Mouse (Mus musculus) heart, adult 2 months (tissue): ENCODE results near the gene Grwd1. TPM values are rescaled to one million over a fixed set of nuclear protein-coding genes. Genes with fewer than 3 reads are reported as not detected.

Source experiments
- DNase-seq, 2 experiments: peaks; one replicate each; pipeline ENCODE4 v3.0.0; 2021
- H3K27ac ChIP-seq: fragments of 200-600 bp; 2 replicates; pipeline ENCODE4 v1.8.1; 2022
- H3K27me3 ChIP-seq: fragments of 200-500 bp; 2 replicates; pipeline ENCODE4 v1.6.1; 2012; ENCODE audit warnings: mild to moderate bottlenecking, low read length, inconsistent platforms, mixed read lengths; ENCODE audit not compliant: control insufficient read depth, insufficient read depth
- H3K36me3 ChIP-seq: fragments of 200-500 bp; 2 replicates; pipeline ENCODE4 v1.6.1; 2012; ENCODE audit warnings: low read length, inconsistent platforms; ENCODE audit not compliant: control insufficient read depth, insufficient read depth
- H3K4me1 ChIP-seq: fragments of 200-500 bp; 2 replicates; pipeline ENCODE4 v1.6.1; 2011; ENCODE audit warnings: low read length; ENCODE audit not compliant: control insufficient read depth, insufficient read depth
- H3K4me3 ChIP-seq: fragments of 200-600 bp; 2 replicates; pipeline ENCODE4 v1.8.1; 2022
- H3K79me2 ChIP-seq: fragments of 200-500 bp; replicated peaks from 2 replicates; pipeline ENCODE4 v1.6.1; 2012; ENCODE audit warnings: mild to moderate bottlenecking, inconsistent platforms, low read length, moderate library complexity, mixed read lengths; ENCODE audit not compliant: control insufficient read depth, insufficient read depth
- H3K9ac ChIP-seq: fragments of 200-500 bp; 2 replicates; pipeline ENCODE4 v1.6.1; 2012; ENCODE audit warnings: low read depth, mild to moderate bottlenecking, control low read depth, inconsistent platforms, low read length, mixed read lengths
- CTCF ChIP-seq: fragments of 200-600 bp; IDR thresholded peaks from 2 replicates; pipeline ENCODE4 v1.8.1; 2022; ENCODE audit warnings: antibody characterized with exemption, mild to moderate bottlenecking, moderate library complexity
- EP300 ChIP-seq: fragments of 200-500 bp; IDR thresholded peaks from 2 replicates; pipeline ENCODE4 v1.6.1; 2011; ENCODE audit warnings: low read depth, low read length, control low read depth; ENCODE audit not compliant: insufficient read depth
- POLR2A ChIP-seq: fragments of 200-500 bp; IDR thresholded peaks from 2 replicates; pipeline ENCODE4 v1.6.1; 2011; ENCODE audit warnings: mild to moderate bottlenecking, low read depth, low read length, control low read depth; ENCODE audit not compliant: insufficient read depth
- WGBS: fragments of 180-500 bp; shearing (Covaris S2); methylation state at CpG from one replicate; pipeline ENCODE4 v1.1.7; 2018; 5-methylcytosine and 5-hydroxymethylcytosine counted together
- intact Hi-C: fragments of 180-260 bp; cut with DNase I; formaldehyde crosslinking; loops from one replicate; pipeline ENCODE4 v1.15.1; 2025
- polyA plus RNA-seq: library from polyadenylated mRNA; depleted of rRNA; stranded (reverse); fragments of >200 nt; gene quantifications from 2 replicates; pipeline ENCODE4 v1.2.3, GENCODE M21; 2012
- total RNA-seq, 2 experiments: library from RNA; stranded (reverse); gene quantifications; 2 replicates each; pipeline ENCODE4 v1.2.3; 2021

Gene Grwd1
- total and polyA plus RNA-seq, 3 experiments = 9.4 to 13.1 (median 11.8) TPM

GRCm38 (mm10) chr7:45815984-45816351 is 14.8 kb downstream of the Grwd1 start:
- Histone ChIP-seq H3K4me3 (no peak overlapping the region), H3K27ac (no peak overlapping the region), H3K9ac (no peak overlapping the region), H3K36me3 (peaks cover 4% of the 10 kb centered on the region), H3K4me1 (peaks cover 6% of the 10 kb centered on the region), H3K27me3 (no peaks in the 10 kb centered on the region), H3K79me2 (no peaks in the 10 kb centered on the region)
- no peak for TF ChIP-seq POLR2A
- no peak for TF ChIP-seq EP300
- TF ChIP-seq CTCF = no peak
- WGBS = 66% methylated on average over 2 of the region's 2 CpGs
- intact Hi-C loops = loop anchor here (10.0 kb wide), 1 partner anchor 1071 kb away; the partner anchor contains the start of gene Vrk3
- DNase-seq = no peak

- Histone ChIP-seq H3K4me3 (no peak overlapping the region), H3K79me2 (no peaks in the 10 kb centered on the region), H3K4me1 (peaks cover 6% of the 10 kb centered on the region), H3K27ac (no peak overlapping the region), H3K36me3 (peaks cover 4% of the 10 kb centered on the region), H3K9ac (no peak overlapping the region), H3K27me3 (no peaks in the 10 kb centered on the region)
- TF ChIP-seq POLR2A (no peak), CTCF (no peak), EP300 (no peak)
- WGBS = 75% methylated on average over 10 of the region's 10 CpGs
- no peak for DNase-seq
- intact Hi-C loops = loop anchor here (10.0 kb wide), 1 partner anchor 1071 kb away; the partner anchor contains the start of gene Vrk3
Measured at GRCm38 (mm10) chr7:45815323-45815983, 15.3 kb downstream of the Grwd1 start.

GRCm38 (mm10) chr7:45814841-45815240 is 15.9 kb downstream of the Grwd1 start:
- TF ChIP-seq EP300 (no peak), CTCF (no peak), POLR2A (no peak)
- DNase-seq = no peak
- Histone ChIP-seq H3K79me2 (no peaks in the 10 kb centered on the region), H3K27me3 (no peaks in the 10 kb centered on the region), H3K9ac (no peak overlapping the region), H3K4me1 (peaks cover 6% of the 10 kb centered on the region), H3K4me3 (0 out of 2 replicates have a peak overlapping the region, but pooled peaks have one; percentile 2), H3K27ac (no peak overlapping the region), H3K36me3 (peaks cover 4% of the 10 kb centered on the region)
- intact Hi-C loops = loop anchor here (10.0 kb wide), 1 partner anchor 1070 kb away; the partner anchor contains the start of gene Vrk3
- 8% methylated on average over 5 of the region's 5 CpGs for WGBS

- peak within 1 kb of the TSS; percentile 97 for H3K27ac ChIP-seq
- peak within 1 kb of the TSS; percentile 67 for H3K4me3 ChIP-seq
- under 1% methylated on average over 89 of the region's 92 CpGs for WGBS
Measured at GRCm38 (mm10) chr7:45813787-45814779, 16.7 kb downstream of the Grwd1 start, which contains the start of gene Cyth2. Cyth2 (minus strand) TSS chr7:45814581.

GRCm38 (mm10) chr7:45812921-45813320 is 17.8 kb downstream of the Grwd1 start:
- peak overlapping the region; percentile 32; the same call in 1 of the 2 replicates for H3K9ac ChIP-seq
- peak overlapping the region; percentile 97; the same call in 1 of the 2 replicates for H3K27ac ChIP-seq
- WGBS = 85% methylated on average over 8 of the region's 8 CpGs
- H3K4me3 ChIP-seq = peak overlapping the region; percentile 67
- intact Hi-C loops = loop anchor here (10.0 kb wide), 1 partner anchor 1068 kb away; the partner anchor contains the start of gene Vrk3
- no peak for DNase-seq
- no peaks in the 10 kb centered on the region for H3K27me3 ChIP-seq
- peaks cover 4% of the 10 kb centered on the region for H3K36me3 ChIP-seq
- peaks cover 6% of the 10 kb centered on the region for H3K4me1 ChIP-seq
- no peaks in the 10 kb centered on the region for H3K79me2 ChIP-seq
- no peak for TF ChIP-seq EP300
- no peak for TF ChIP-seq POLR2A

More at GRCm38 (mm10) chr7:45813787-45814779, 16.7 kb downstream of the Grwd1 start, which contains the start of gene Cyth2:
- intact Hi-C loops = loop anchor here (10.0 kb wide), 1 partner anchor 1069 kb away; the partner anchor contains the start of gene Vrk3
- TF ChIP-seq EP300 (no peak), CTCF (no peak), POLR2A (peak; percentile 83)
- DNase-seq = peak; percentile 96 to 99
- H3K79me2 ChIP-seq = no peaks in the 10 kb centered on the region
- H3K36me3 ChIP-seq = peaks cover 4% of the 10 kb centered on the region
- H3K27me3 ChIP-seq = no peaks in the 10 kb centered on the region
- peaks cover 6% of the 10 kb centered on the region for H3K4me1 ChIP-seq
- peak within 1 kb of the TSS; percentile 92 for H3K9ac ChIP-seq
